Mouse (Mus musculus) cerebellum, adult 2 months (tissue): ENCODE results near the gene Cdipt. TPM values are rescaled to one million over a fixed set of nuclear protein-coding genes. Genes with fewer than 3 reads are reported as not detected.

ENCODE experiments used
- DNase-seq, 2 experiments: peaks; one replicate each; pipeline ENCODE4 v3.0.0; 2021
- H3K27ac ChIP-seq: fragments of 200-500 bp; 2 replicates; pipeline ENCODE4 v1.5.1; 2012; ENCODE audit warnings: low read length, control low read depth, inconsistent platforms; ENCODE audit not compliant: insufficient read depth
- H3K27me3 ChIP-seq: fragments of 200-500 bp; 2 replicates; pipeline ENCODE4 v1.6.1; 2012; ENCODE audit warnings: inconsistent platforms, mild to moderate bottlenecking, low read length, moderate library complexity; ENCODE audit not compliant: control insufficient read depth, insufficient read depth
- H3K4me1 ChIP-seq: fragments of 200-500 bp; 2 replicates; pipeline ENCODE4 v1.6.1; 2011; ENCODE audit warnings: low read length; ENCODE audit not compliant: control insufficient read depth, insufficient read depth
- H3K4me3 ChIP-seq: fragments of 200-500 bp; replicated peaks from 2 replicates; pipeline ENCODE3; 2011; ENCODE audit warnings: mild to moderate bottlenecking, low read depth, low read length, control low read depth; ENCODE audit not compliant: insufficient read depth
- CTCF ChIP-seq: fragments of 200-500 bp; IDR thresholded peaks from 2 replicates; pipeline ENCODE4 v1.5.1; 2011; ENCODE audit warnings: low read depth, mild to moderate bottlenecking, control low read depth, low read length, moderate library complexity, borderline replicate concordance; ENCODE audit not compliant: insufficient read depth
- POLR2A ChIP-seq: fragments of 200-500 bp; IDR thresholded peaks from 2 replicates; pipeline ENCODE4 v1.6.1; 2011; ENCODE audit warnings: low read length, control low read depth, borderline replicate concordance; ENCODE audit not compliant: insufficient read depth
- WGBS: fragments of 180-500 bp; shearing (Covaris S2); methylation state at CpG from one replicate; pipeline ENCODE4 v1.1.7; 2018; 5-methylcytosine and 5-hydroxymethylcytosine counted together
- polyA plus RNA-seq: library from polyadenylated mRNA; depleted of rRNA; stranded (reverse); fragments of >200 nt; gene quantifications from 2 replicates; pipeline ENCODE4 v1.2.3, GENCODE M21; 2012

Cdipt gene
- polyA plus RNA-seq, 1 experiment: 255 TPM

GRCm38 (mm10) chr7:126976878-126977459 is 1.3 kb downstream of the Cdipt start:
- Histone ChIP-seq H3K27ac (peak overlapping the region; percentile 91), H3K27me3 (no peaks in the 10 kb centered on the region), H3K4me3 (peak overlapping the region; percentile 75), H3K4me1 (peaks cover 14% of the 10 kb centered on the region)
- TF ChIP-seq POLR2A (no peak), CTCF (no peak)
- 22% methylated on average over 14 of the region's 14 CpGs for WGBS
- DNase-seq: peak; percentile 39 to 51

GRCm38 (mm10) chr7:126978841-126979240 is 3.1 kb downstream of the Cdipt start:
- no peak for DNase-seq
- H3K4me1 ChIP-seq: peaks cover 27% of the 10 kb centered on the region
- H3K27ac ChIP-seq: no peak overlapping the region
- TF ChIP-seq CTCF (no peak), POLR2A (no peak)
- H3K4me3 ChIP-seq: no peak overlapping the region
- no peaks in the 10 kb centered on the region for H3K27me3 ChIP-seq
- 92% methylated on average over 6 of the region's 6 CpGs for WGBS

GRCm38 (mm10) chr7:126981601-126982000 is 5.9 kb downstream of the Cdipt start:
- Histone ChIP-seq H3K4me1 (peaks cover 40% of the 10 kb centered on the region), H3K4me3 (no peak overlapping the region), H3K27ac (no peak overlapping the region), H3K27me3 (no peaks in the 10 kb centered on the region)
- no peak for TF ChIP-seq CTCF
- no peak for DNase-seq
- 68% methylated on average over 2 of the region's 2 CpGs for WGBS

- no peaks in the 10 kb centered on the region for H3K27me3 ChIP-seq
- no peak for DNase-seq
- peaks cover 43% of the 10 kb centered on the region for H3K4me1 ChIP-seq
- 92% methylated on average over 4 of the region's 4 CpGs for WGBS
- H3K4me3 ChIP-seq: no peak overlapping the region
- TF ChIP-seq CTCF (no peak), POLR2A (no peak)
- no peak overlapping the region for H3K27ac ChIP-seq
These were observed 6.3 kb downstream of the Cdipt start for GRCm38 (mm10) chr7:126982054-126982453.

- TF ChIP-seq CTCF (no peak), POLR2A (no peak)
- no peak for DNase-seq
- peaks cover 43% of the 10 kb centered on the region for H3K4me1 ChIP-seq
- H3K27me3 ChIP-seq: no peaks in the 10 kb centered on the region
- H3K4me3 ChIP-seq: no peak overlapping the region
- 0 out of 2 replicates have a peak overlapping the region, but pooled peaks have one; percentile 7 for H3K27ac ChIP-seq
- WGBS: 40% methylated on average over 7 of the region's 7 CpGs
These were observed 7.4 kb downstream of the Cdipt start for GRCm38 (mm10) chr7:126983113-126983512.

- no peak overlapping the region for H3K27ac ChIP-seq
- H3K4me1 ChIP-seq: peaks cover 41% of the 10 kb centered on the region
- WGBS: 48% methylated on average over 10 of the region's 10 CpGs
- H3K4me3 ChIP-seq: no peak overlapping the region
- H3K27me3 ChIP-seq: no peaks in the 10 kb centered on the region
- no peak for TF ChIP-seq CTCF
- TF ChIP-seq POLR2A: no peak
- DNase-seq: no peak
These were observed 9.1 kb downstream of the Cdipt start for GRCm38 (mm10) chr7:126984667-126985444.

GRCm38 (mm10) chr7:126986319-126986718 is 10.6 kb downstream of the Cdipt start:
- WGBS: 5% methylated on average over 9 of the region's 9 CpGs
- Histone ChIP-seq H3K4me1 (peaks cover 39% of the 10 kb centered on the region), H3K27me3 (no peaks in the 10 kb centered on the region), H3K27ac (peak overlapping the region; percentile 6), H3K4me3 (no peak overlapping the region)
- peak; percentile 86 to 88 for DNase-seq
- TF ChIP-seq CTCF: peak; percentile 84
- TF ChIP-seq POLR2A: 0 out of 2 replicates have a peak, but pooled peaks have one; percentile 9

GRCm38 (mm10) chr7:126988816-126989215 is 13.1 kb downstream of the Cdipt start:
- H3K27me3 ChIP-seq: no peaks in the 10 kb centered on the region
- peaks cover 32% of the 10 kb centered on the region for H3K4me1 ChIP-seq
- WGBS: 68% methylated on average over 8 of the region's 8 CpGs
- H3K4me3 ChIP-seq: no peak overlapping the region
- H3K27ac ChIP-seq: no peak overlapping the region
- TF ChIP-seq CTCF: no peak
- TF ChIP-seq POLR2A: no peak
- no peak for DNase-seq
